Mouse (Mus musculus): ENCODE measurements around the gene Ppp6r1.

- peak; percentile 18; the same call in 1 of the 2 replicates for TF ChIP-seq CTCF (IDR thresholded peaks at IDR 0.05; ENCODE audit: borderline replicate concordance, insufficient read depth, low read length)
- TF ChIP-seq POLR2A (IDR thresholded peaks at IDR 0.05; ENCODE audit: low read depth, low read length): no peak
These were observed 17.7 kb downstream of the Ppp6r1 start for GRCm38 (mm10) chr7:4641155-4641554.

Measured in embryonic fibroblast, embryonic 13.5 days (primary cell).